Mouse (Mus musculus) erythroblast, embryonic 14.5 days (primary cell): ENCODE measurements around the gene Ppm1l.

Experiments used
- GATA1 ChIP-seq: IDR thresholded peaks from 2 replicates; pipeline ENCODE4 v1.6.1; 2012; ENCODE audit warnings: low read length, inconsistent platforms, mixed read lengths
- TAL1 ChIP-seq: IDR thresholded peaks from 3 replicates; pipeline ENCODE4 v1.6.1; 2012; ENCODE audit warnings: low read length, inconsistent platforms, mixed read lengths

- no peak for TF ChIP-seq TAL1
- no peak for TF ChIP-seq GATA1
Observed at GRCm38 (mm10) chr3:69399336-69399735, 82.7 kb downstream of the Ppm1l start.
